Mouse (Mus musculus) testis, adult 2 months (tissue): ENCODE measurements around the gene Gm29776. TPM values are rescaled to one million over a fixed set of nuclear protein-coding genes. Genes with fewer than 3 reads are reported as not detected.

Source experiments
- H3K27ac ChIP-seq: fragments of 200-500 bp; 2 replicates; pipeline ENCODE4 v1.5.1; 2012; ENCODE audit warnings: low read depth, low read length; ENCODE audit not compliant: control insufficient read depth, insufficient read depth
- H3K27me3 ChIP-seq: fragments of 200-500 bp; 2 replicates; pipeline ENCODE4 v1.6.1; 2012; ENCODE audit warnings: mild to moderate bottlenecking, low read length, moderate library complexity; ENCODE audit not compliant: control insufficient read depth, insufficient read depth
- H3K36me3 ChIP-seq: fragments of 200-500 bp; 2 replicates; pipeline ENCODE4 v1.6.1; 2012; ENCODE audit warnings: mild to moderate bottlenecking, low read length; ENCODE audit not compliant: control insufficient read depth, insufficient read depth
- H3K4me1 ChIP-seq: fragments of 200-500 bp; 2 replicates; pipeline ENCODE4 v1.6.1; 2012; ENCODE audit warnings: low read length; ENCODE audit not compliant: control insufficient read depth, insufficient read depth
- H3K4me3 ChIP-seq: fragments of 200-500 bp; 2 replicates; pipeline ENCODE4 v1.5.1; 2012; ENCODE audit warnings: low read depth, mild to moderate bottlenecking, low read length, moderate library complexity, mixed read lengths; ENCODE audit not compliant: control insufficient read depth
- CTCF ChIP-seq: fragments of 200-500 bp; IDR thresholded peaks from 2 replicates; pipeline ENCODE4 v1.5.1; 2012; ENCODE audit warnings: low read depth, mild to moderate bottlenecking, inconsistent platforms, low read length, moderate library complexity; ENCODE audit not compliant: control insufficient read depth, insufficient read depth, insufficient replicate concordance
- POLR2A ChIP-seq: fragments of 200-500 bp; IDR thresholded peaks from 2 replicates; pipeline ENCODE4 v1.6.1; 2012; ENCODE audit warnings: low read depth, mild to moderate bottlenecking, inconsistent platforms, low read length, moderate library complexity; ENCODE audit not compliant: control insufficient read depth
- polyA plus RNA-seq: library from polyadenylated mRNA; depleted of rRNA; stranded (reverse); fragments of >200 nt; gene quantifications from 2 replicates; pipeline ENCODE4 v1.2.3, GENCODE M21; 2012

Gene Gm29776
- polyA plus RNA-seq, 1 experiment, result 0.22 TPM

- Histone ChIP-seq H3K4me1 (no peaks in the 10 kb centered on the region; the same call in 1 of the 2 replicates), H3K27ac (no peak overlapping the region), H3K4me3 (peak overlapping the region; percentile 75), H3K27me3 (no peaks in the 10 kb centered on the region), H3K36me3 (no peaks in the 10 kb centered on the region)
- TF ChIP-seq CTCF, result no peak
- no peak for TF ChIP-seq POLR2A
These were observed 36.6 kb upstream of the Gm29776 start for GRCm38 (mm10) chr14:54735221-54735620.

- Histone ChIP-seq H3K4me1 (no peaks in the 10 kb centered on the region; the same call in 1 of the 2 replicates), H3K27me3 (no peaks in the 10 kb centered on the region), H3K27ac (no peak overlapping the region), H3K36me3 (no peaks in the 10 kb centered on the region), H3K4me3 (no peak overlapping the region)
- no peak for TF ChIP-seq CTCF
- TF ChIP-seq POLR2A, result no peak
These were observed 35.4 kb upstream of the Gm29776 start for GRCm38 (mm10) chr14:54734004-54734403.

- TF ChIP-seq POLR2A (no peak), CTCF (no peak)
- H3K27me3 ChIP-seq, result no peaks in the 10 kb centered on the region
- H3K36me3 ChIP-seq, result no peaks in the 10 kb centered on the region
- no peak overlapping the region for H3K4me3 ChIP-seq
- H3K27ac ChIP-seq, result no peak overlapping the region
- no peaks in the 10 kb centered on the region for H3K4me1 ChIP-seq
These were observed 33.6 kb upstream of the Gm29776 start for GRCm38 (mm10) chr14:54732206-54732605.

GRCm38 (mm10) chr14:54730305-54730704, 31.7 kb upstream of the Gm29776 start:
- Histone ChIP-seq H3K36me3 (no peaks in the 10 kb centered on the region), H3K4me3 (no peak overlapping the region), H3K27me3 (no peaks in the 10 kb centered on the region), H3K27ac (no peak overlapping the region), H3K4me1 (no peaks in the 10 kb centered on the region)
- TF ChIP-seq CTCF (no peak), POLR2A (no peak)

GRCm38 (mm10) chr14:54728823-54729653, 30.4 kb upstream of the Gm29776 start:
- TF ChIP-seq POLR2A (no peak), CTCF (no peak)
- Histone ChIP-seq H3K36me3 (no peaks in the 10 kb centered on the region), H3K4me1 (no peaks in the 10 kb centered on the region), H3K27ac (no peak overlapping the region), H3K27me3 (no peaks in the 10 kb centered on the region), H3K4me3 (no peak overlapping the region)

- Histone ChIP-seq H3K4me1 (no peaks in the 10 kb centered on the region), H3K27ac (no peak overlapping the region), H3K36me3 (no peaks in the 10 kb centered on the region), H3K27me3 (no peaks in the 10 kb centered on the region), H3K4me3 (no peak overlapping the region)
- TF ChIP-seq POLR2A, result no peak
- no peak for TF ChIP-seq CTCF
These were observed 28.9 kb upstream of the Gm29776 start for GRCm38 (mm10) chr14:54727565-54727964.

- Histone ChIP-seq H3K36me3 (no peaks in the 10 kb centered on the region), H3K27ac (no peak overlapping the region), H3K4me3 (no peak overlapping the region), H3K4me1 (no peaks in the 10 kb centered on the region), H3K27me3 (no peaks in the 10 kb centered on the region)
- TF ChIP-seq CTCF, result no peak
- TF ChIP-seq POLR2A, result no peak
These were observed 25.4 kb upstream of the Gm29776 start for GRCm38 (mm10) chr14:54724049-54724448.
